Mouse (Mus musculus): Measurements from ENCODE around the gene Commd9. TPM values are rescaled to one million over a fixed set of nuclear protein-coding genes. Genes with fewer than 3 reads are reported as not detected.

Gene Commd9
- polyA plus RNA-seq, 1 experiment from 2014 or later = 21.7 TPM

Other genes starting within 250 kb of the Commd9 start
- 0.72 and 0.84 TPM in 2 replicates for gene Rag1, start 236.7 kb upstream of the Commd9 start, polyA plus RNA-seq (2015; fragmentation: Nextera tagmentation; extraction: Ambion mirVana)
- 12.6 and 13.3 TPM in 2 replicates for gene B230118H07Rik, start 236.7 kb upstream of the Commd9 start, polyA plus RNA-seq (2015; fragmentation: Nextera tagmentation; extraction: Ambion mirVana)
- 3.6 and 4.0 TPM in 2 replicates for gene Traf6, start 207.8 kb upstream of the Commd9 start, polyA plus RNA-seq (2015; fragmentation: Nextera tagmentation; extraction: Ambion mirVana)
- gene Prr5l, start 3.2 kb upstream of the Commd9 start, polyA plus RNA-seq (2015; fragmentation: Nextera tagmentation; extraction: Ambion mirVana) = 5.2 and 5.4 TPM in 2 replicates

Measured in liver, embryonic 16.5 days (tissue).